ENCODE assay signal across 14 mouse cellular contexts in genomic region chr6:117408971-117409783, GRCm38 (mm10).
DNase-seq lines count a peak whose midpoint lies in the region; ATAC-seq and TF ChIP-seq lines count a peak whose summit lies in the region.
"Had no signal": no experiment of that assay in that cellular context is flagged by ENCODE, and none has a peak within 500 bp of the region (broad histone marks: within the 10 kb centered on the region; RNA-seq: fewer than 3 reads in every experiment).

No protein-coding gene starts in this region.

- 39% methylated on average over 11 of the region's 11 CpGs for WGBS in heart, embryonic 16.5 days
- 47% methylated on average over 11 of the region's 11 CpGs for WGBS in lung, embryonic 14.5 days
- 70% methylated on average over 11 of the region's 11 CpGs for WGBS in forebrain, embryonic 16.5 days

- H3K36me3 ChIP-seq in heart, embryonic 16.5 days (ENCODE audit: control insufficient read depth, insufficient read depth) = no peaks in the 10 kb centered on the region
- no peaks in the 10 kb centered on the region for H3K36me3 ChIP-seq in lung, embryonic 14.5 days (ENCODE audit: insufficient read depth)
- no peaks in the 10 kb centered on the region for H3K36me3 ChIP-seq in forebrain, embryonic 16.5 days (ENCODE audit: control insufficient read depth, insufficient read depth)
- H3K36me3 ChIP-seq: embryonic facial prominence, embryonic 13.5 days; liver, embryonic 15.5 days had no signal

- H3K9ac ChIP-seq in heart, embryonic 16.5 days (ENCODE audit: low read length) = no peak overlapping the region
- H3K9ac ChIP-seq in lung, embryonic 14.5 days = no peak overlapping the region
- H3K9ac ChIP-seq in forebrain, embryonic 16.5 days (replicated peaks; ENCODE audit: low read depth, low read length) = no peak overlapping the region
- H3K9ac ChIP-seq: embryonic facial prominence, embryonic 13.5 days; liver, embryonic 15.5 days had no signal

- peak; percentile 39 for DNase-seq in adrenal gland, postnatal 14 days
- no peak for DNase-seq in adrenal gland, adult 8-10 months
- DNase-seq in heart, adult 9 months (ENCODE audit: low spot score in 2 of 2) = no peak
- peak; percentile 24 for DNase-seq in lung, embryonic 14.5 days
- no peak for DNase-seq in lung, postnatal 4 days
- no peak for DNase-seq in kidney, postnatal 10 days
- DNase-seq: adrenal gland, postnatal 25 days; B cell, adult 2 months; cerebellum, adult 8-10 months; kidney, adult 2 months had no signal

- H3K27me3 ChIP-seq in heart, embryonic 16.5 days (ENCODE audit: control insufficient read depth, insufficient read depth, low read length) = no peaks in the 10 kb centered on the region
- no peaks in the 10 kb centered on the region for H3K27me3 ChIP-seq in lung, embryonic 14.5 days (ENCODE audit: insufficient read depth, low read length)
- H3K27me3 ChIP-seq in forebrain, embryonic 16.5 days (replicated peaks; ENCODE audit: control insufficient read depth, insufficient read depth, low read length) = no peaks in the 10 kb centered on the region
- H3K27me3 ChIP-seq: embryonic facial prominence, embryonic 13.5 days; liver, embryonic 15.5 days had no signal

- H3K4me1 ChIP-seq in heart, embryonic 16.5 days (ENCODE audit: control insufficient read depth, insufficient read depth, low read length) = peaks cover 10% of the 10 kb centered on the region
- no peaks in the 10 kb centered on the region for H3K4me1 ChIP-seq in lung, embryonic 14.5 days (ENCODE audit: insufficient read depth)
- H3K4me1 ChIP-seq in forebrain, embryonic 16.5 days (replicated peaks; ENCODE audit: control insufficient read depth, insufficient read depth, low read length) = peaks cover 10% of the 10 kb centered on the region
- H3K4me1 ChIP-seq: liver, embryonic 15.5 days had no signal

- H3K9me3 ChIP-seq in heart, embryonic 16.5 days (replicated peaks; ENCODE audit: control insufficient read depth, low read length) = no peaks in the 10 kb centered on the region
- no peaks in the 10 kb centered on the region for H3K9me3 ChIP-seq in lung, embryonic 14.5 days (ENCODE audit: low read depth, low read length)
- no peaks in the 10 kb centered on the region for H3K9me3 ChIP-seq in forebrain, embryonic 16.5 days (ENCODE audit: control insufficient read depth, low read length)
- H3K9me3 ChIP-seq: embryonic facial prominence, embryonic 13.5 days; liver, embryonic 15.5 days had no signal

- peak; percentile 82 for ATAC-seq in heart, embryonic 16.5 days (replicated peaks; ENCODE audit: extremely low read depth, insufficient read depth, low FRiP score)
- no peak for ATAC-seq in lung, embryonic 14.5 days (ENCODE audit: insufficient read depth)
- ATAC-seq in forebrain, embryonic 16.5 days = peak; percentile 45; the same call in 1 of the 2 replicates

- H3K4me3 ChIP-seq in heart, embryonic 16.5 days (ENCODE audit: low read length) = no peak overlapping the region
- no peak overlapping the region for H3K4me3 ChIP-seq in lung, embryonic 14.5 days (ENCODE audit: low read depth, low read length)
- H3K4me3 ChIP-seq in forebrain, embryonic 16.5 days (replicated peaks; ENCODE audit: low read length) = no peak overlapping the region
- H3K4me3 ChIP-seq: embryonic facial prominence, embryonic 13.5 days; liver, embryonic 15.5 days had no signal

- no peak for TF ChIP-seq CTCF in lung, embryonic 14.5 days (IDR thresholded peaks at IDR 0.05; ENCODE audit: low read depth)

- 0 out of 2 replicates have a peak overlapping the region, but pooled peaks have one; percentile 38 for H3K27ac ChIP-seq in heart, embryonic 16.5 days (ENCODE audit: low read length)
- no peak overlapping the region for H3K27ac ChIP-seq in lung, embryonic 14.5 days (ENCODE audit: low read depth)
- no peak overlapping the region for H3K27ac ChIP-seq in forebrain, embryonic 16.5 days (ENCODE audit: low read length)
- H3K27ac ChIP-seq: embryonic facial prominence, embryonic 13.5 days; liver, embryonic 15.5 days had no signal

- no peak overlapping the region for H3K4me2 ChIP-seq in heart, embryonic 16.5 days (ENCODE audit: low read depth, low read length)
- no peak overlapping the region for H3K4me2 ChIP-seq in lung, embryonic 14.5 days
- no peak overlapping the region for H3K4me2 ChIP-seq in forebrain, embryonic 16.5 days (ENCODE audit: low read length)
- H3K4me2 ChIP-seq: embryonic facial prominence, embryonic 13.5 days; liver, embryonic 15.5 days had no signal

Comparison
In these comparisons a context has a peak if more than half of its experiments do, and no peak if none do; other contexts are left out.
1. DNase-seq: peak in adrenal gland, postnatal 14 days (single experiment) and lung, embryonic 14.5 days (single experiment); none in adrenal gland, adult 8-10 months (single experiment), heart, adult 9 months (0 of 2), lung, postnatal 4 days (0 of 2) and kidney, postnatal 10 days (single experiment).